Mouse (Mus musculus) heart, embryonic 13.5 days (tissue): ENCODE data around the gene Vamp2. TPM values are rescaled to one million over a fixed set of nuclear protein-coding genes. Genes with fewer than 3 reads are reported as not detected.
A peak's percentile ranks its signal among the peaks of the same experiment; 100 is the strongest.

Experiments
- ATAC-seq: fragments of 200-750 bp; cut with Nextera tagmentation; 2 replicates; pipeline ENCODE4 v1.8.0; 2017; ENCODE audit warnings: moderate TSS enrichment; ENCODE audit not compliant: insufficient number of reproducible peaks, low FRiP score, low TSS enrichment; ENCODE audit errors: extremely low read depth
- H3K27ac ChIP-seq: fragments of 300-500 bp; sonication (generic); replicated peaks from 2 replicates; pipeline ENCODE4 v1.5.1; 2015; ENCODE audit warnings: moderate library complexity, mild to moderate bottlenecking, inconsistent platforms
- H3K27me3 ChIP-seq: fragments of 300-500 bp; sonication (generic); replicated peaks from 2 replicates; pipeline ENCODE4 v1.6.1; 2015; ENCODE audit warnings: mild to moderate bottlenecking, inconsistent platforms
- H3K36me3 ChIP-seq: fragments of 300-500 bp; sonication (generic); 2 replicates; pipeline ENCODE4 v1.6.1; 2015; ENCODE audit warnings: mild to moderate bottlenecking, inconsistent platforms
- H3K4me1 ChIP-seq: fragments of 300-500 bp; sonication (generic); 2 replicates; pipeline ENCODE4 v1.6.1; 2015; ENCODE audit warnings: inconsistent platforms
- H3K4me2 ChIP-seq: fragments of 300-500 bp; sonication (generic); 2 replicates; pipeline ENCODE4 v1.6.1; 2015; ENCODE audit warnings: inconsistent platforms, mild to moderate bottlenecking, moderate library complexity
- H3K4me3 ChIP-seq: fragments of 300-500 bp; sonication (generic); 2 replicates; pipeline ENCODE4 v1.5.1; 2015; ENCODE audit warnings: moderate library complexity, mild to moderate bottlenecking, inconsistent platforms
- H3K9ac ChIP-seq: fragments of 300-500 bp; sonication (generic); 2 replicates; pipeline ENCODE4 v1.6.1; 2015; ENCODE audit warnings: inconsistent platforms, mild to moderate bottlenecking, moderate library complexity
- H3K9me3 ChIP-seq: fragments of 300-500 bp; sonication (generic); 2 replicates; pipeline ENCODE4 v1.6.1; 2016; ENCODE audit warnings: inconsistent platforms
- WGBS: fragments of 180-500 bp; shearing (Covaris S2); methylation state at CpG from one replicate; pipeline ENCODE4 v1.1.7; 2015; ENCODE audit warnings: mixed read lengths; 5-methylcytosine and 5-hydroxymethylcytosine counted together
- polyA plus RNA-seq: library from polyadenylated mRNA; unstranded; fragments of >200 nt; fragmentation: Nextera tagmentation; extraction: Ambion mirVana; gene quantifications from 2 replicates; pipeline ENCODE4 v1.2.1, GENCODE M21; 2015

The Vamp2 gene
- polyA plus RNA-seq, 1 experiment from 2014 or later: 82.1 TPM

DNA sequence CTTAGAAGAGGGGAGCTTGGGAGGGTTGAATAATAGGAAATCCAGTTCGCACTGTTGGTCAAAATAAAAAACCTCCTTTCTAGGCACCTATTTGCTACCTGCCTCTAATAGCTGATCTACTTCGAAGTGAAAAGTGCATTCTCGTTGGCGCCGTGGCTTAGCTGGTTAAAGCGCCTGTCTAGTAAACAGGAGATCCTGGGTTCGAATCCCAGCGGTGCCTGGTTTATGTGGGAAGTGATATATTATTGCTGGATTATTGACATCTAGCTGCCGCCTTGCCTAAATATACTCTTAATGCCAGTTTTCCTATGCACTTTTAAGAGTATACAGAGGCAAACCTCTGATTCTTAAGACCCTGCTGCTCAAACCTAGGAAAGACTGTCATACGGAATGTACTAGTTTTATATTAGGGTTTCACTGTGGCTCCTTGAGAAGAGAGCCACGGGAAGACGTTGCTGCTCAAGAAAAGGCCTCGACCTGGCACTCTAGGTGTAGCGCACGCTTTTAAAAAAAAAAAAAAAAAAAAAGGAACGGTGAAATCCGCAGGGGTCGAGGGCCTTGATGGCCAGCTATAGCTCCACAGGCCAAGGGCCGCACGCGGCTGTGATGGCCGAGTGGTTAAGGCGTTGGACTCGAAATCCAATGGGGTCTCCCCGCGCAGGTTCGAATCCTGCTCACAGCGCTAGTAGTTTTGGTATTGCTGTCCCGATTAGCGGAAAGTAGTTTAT lies 22.2 kb downstream of the Vamp2 start:
- Histone ChIP-seq H3K9ac (peak overlapping the region; percentile 79), H3K36me3 (peaks cover 44% of the 10 kb centered on the region), H3K4me2 (peak overlapping the region; percentile 73), H3K27ac (peak overlapping the region; percentile 74), H3K27me3 (no peaks in the 10 kb centered on the region; the same call in 1 of the 2 replicates), H3K9me3 (no peaks in the 10 kb centered on the region), H3K4me3 (peak overlapping the region; percentile 65), H3K4me1 (peaks cover 22% of the 10 kb centered on the region)
- under 1% methylated on average over 30 of the region's 30 CpGs for WGBS
- ATAC-seq: peak; percentile 17; the same call in 1 of the 2 replicates

GRCm38 (mm10) chr11:69111051-69111810 lies 22.9 kb downstream of the Vamp2 start:
- WGBS: 4% methylated on average over 21 of the region's 21 CpGs
- peak overlapping the region; percentile 65 for H3K4me3 ChIP-seq

DNA sequence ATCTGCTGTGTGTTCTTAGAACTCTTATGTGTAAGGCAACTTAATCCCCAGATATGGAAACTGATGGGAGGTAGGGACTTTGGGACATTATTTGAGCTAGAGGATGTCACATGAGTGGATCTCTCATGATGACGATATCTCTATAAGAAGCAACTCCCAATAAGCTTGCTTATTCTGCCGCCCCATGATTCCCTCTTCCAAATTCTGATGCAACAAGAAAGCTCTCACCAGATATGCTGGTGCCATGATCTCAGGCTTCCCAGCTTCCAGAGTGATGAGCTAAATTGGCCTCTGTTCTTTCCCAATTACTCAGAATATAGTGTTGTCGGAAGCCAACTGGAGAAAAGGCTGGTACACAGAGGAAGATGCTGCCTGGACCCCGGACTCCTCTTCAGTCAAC lies 23.6 kb downstream of the Vamp2 start:
- H3K4me1 ChIP-seq: peaks cover 24% of the 10 kb centered on the region
- WGBS: 36% methylated on average over 4 of the region's 4 CpGs
- H3K4me3 ChIP-seq: peak overlapping the region; percentile 65
- H3K36me3 ChIP-seq: peaks cover 30% of the 10 kb centered on the region
- H3K9ac ChIP-seq: peak overlapping the region; percentile 79
- ATAC-seq: no peak
- peak overlapping the region; percentile 74 for H3K27ac ChIP-seq
- H3K4me2 ChIP-seq: peak overlapping the region; percentile 73
- H3K27me3 ChIP-seq: no peaks in the 10 kb centered on the region; the same call in 1 of the 2 replicates
- H3K9me3 ChIP-seq: no peaks in the 10 kb centered on the region

More at GRCm38 (mm10) chr11:69111051-69111810, 22.9 kb downstream of the Vamp2 start:
- H3K27me3 ChIP-seq: no peaks in the 10 kb centered on the region; the same call in 1 of the 2 replicates
- H3K27ac ChIP-seq: peak overlapping the region; percentile 74
- H3K4me1 ChIP-seq: peaks cover 22% of the 10 kb centered on the region
- H3K9me3 ChIP-seq: no peaks in the 10 kb centered on the region
- peaks cover 36% of the 10 kb centered on the region for H3K36me3 ChIP-seq
- no peak for ATAC-seq
- H3K9ac ChIP-seq: peak overlapping the region; percentile 79
- peak overlapping the region; percentile 73 for H3K4me2 ChIP-seq

- Histone ChIP-seq H3K27me3 (no peaks in the 10 kb centered on the region; the same call in 1 of the 2 replicates), H3K9me3 (no peaks in the 10 kb centered on the region), H3K9ac (no peak overlapping the region), H3K27ac (no peak overlapping the region), H3K4me2 (no peak overlapping the region), H3K4me3 (no peak overlapping the region), H3K4me1 (peaks cover 33% of the 10 kb centered on the region), H3K36me3 (peaks cover 8% of the 10 kb centered on the region)
- WGBS: 49% methylated on average over 3 of the region's 3 CpGs
- no peak for ATAC-seq
These were observed 25.7 kb downstream of the Vamp2 start for GRCm38 (mm10) chr11:69114018-69114417.

DNA sequence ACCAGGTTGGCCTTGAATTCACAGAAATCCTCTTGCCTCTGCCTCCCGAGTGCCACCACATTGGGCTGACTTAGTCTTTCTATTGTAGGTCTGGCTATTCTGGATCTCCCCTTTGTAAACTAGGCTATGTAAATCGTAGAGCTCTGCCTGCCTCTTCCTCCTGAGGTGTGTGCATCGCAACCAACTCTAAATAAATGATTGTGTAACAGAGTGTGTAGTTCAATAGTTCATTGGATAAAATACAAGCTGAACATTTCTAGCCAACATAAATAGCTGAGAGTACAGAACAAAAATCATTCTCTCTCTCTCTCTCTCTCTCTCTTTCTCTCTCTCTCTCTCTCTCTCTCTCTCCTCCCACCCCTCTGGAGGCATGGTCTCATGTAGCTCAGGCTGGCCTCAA lies 26.3 kb downstream of the Vamp2 start:
- H3K27me3 ChIP-seq: no peaks in the 10 kb centered on the region; the same call in 1 of the 2 replicates
- H3K4me3 ChIP-seq: no peak overlapping the region
- ATAC-seq: no peak
- H3K4me1 ChIP-seq: peaks cover 36% of the 10 kb centered on the region
- WGBS: 72% methylated on average over 3 of the region's 3 CpGs
- H3K9me3 ChIP-seq: no peaks in the 10 kb centered on the region
- no peak overlapping the region for H3K9ac ChIP-seq
- no peak overlapping the region for H3K4me2 ChIP-seq
- H3K36me3 ChIP-seq: peaks cover 2% of the 10 kb centered on the region
- H3K27ac ChIP-seq: no peak overlapping the region

GRCm38 (mm10) chr11:69116843-69117242 lies 28.6 kb downstream of the Vamp2 start:
- H3K4me3 ChIP-seq: peak overlapping the region; percentile 89
- no peaks in the 10 kb centered on the region for H3K36me3 ChIP-seq
- no peak overlapping the region for H3K9ac ChIP-seq
- peak overlapping the region; percentile 98 for H3K4me2 ChIP-seq
- H3K27ac ChIP-seq: no peak overlapping the region
- no peaks in the 10 kb centered on the region; the same call in 1 of the 2 replicates for H3K27me3 ChIP-seq
- H3K9me3 ChIP-seq: no peaks in the 10 kb centered on the region
- peaks cover 45% of the 10 kb centered on the region for H3K4me1 ChIP-seq
- 45% methylated on average over 5 of the region's 5 CpGs for WGBS
- ATAC-seq: no peak

DNA sequence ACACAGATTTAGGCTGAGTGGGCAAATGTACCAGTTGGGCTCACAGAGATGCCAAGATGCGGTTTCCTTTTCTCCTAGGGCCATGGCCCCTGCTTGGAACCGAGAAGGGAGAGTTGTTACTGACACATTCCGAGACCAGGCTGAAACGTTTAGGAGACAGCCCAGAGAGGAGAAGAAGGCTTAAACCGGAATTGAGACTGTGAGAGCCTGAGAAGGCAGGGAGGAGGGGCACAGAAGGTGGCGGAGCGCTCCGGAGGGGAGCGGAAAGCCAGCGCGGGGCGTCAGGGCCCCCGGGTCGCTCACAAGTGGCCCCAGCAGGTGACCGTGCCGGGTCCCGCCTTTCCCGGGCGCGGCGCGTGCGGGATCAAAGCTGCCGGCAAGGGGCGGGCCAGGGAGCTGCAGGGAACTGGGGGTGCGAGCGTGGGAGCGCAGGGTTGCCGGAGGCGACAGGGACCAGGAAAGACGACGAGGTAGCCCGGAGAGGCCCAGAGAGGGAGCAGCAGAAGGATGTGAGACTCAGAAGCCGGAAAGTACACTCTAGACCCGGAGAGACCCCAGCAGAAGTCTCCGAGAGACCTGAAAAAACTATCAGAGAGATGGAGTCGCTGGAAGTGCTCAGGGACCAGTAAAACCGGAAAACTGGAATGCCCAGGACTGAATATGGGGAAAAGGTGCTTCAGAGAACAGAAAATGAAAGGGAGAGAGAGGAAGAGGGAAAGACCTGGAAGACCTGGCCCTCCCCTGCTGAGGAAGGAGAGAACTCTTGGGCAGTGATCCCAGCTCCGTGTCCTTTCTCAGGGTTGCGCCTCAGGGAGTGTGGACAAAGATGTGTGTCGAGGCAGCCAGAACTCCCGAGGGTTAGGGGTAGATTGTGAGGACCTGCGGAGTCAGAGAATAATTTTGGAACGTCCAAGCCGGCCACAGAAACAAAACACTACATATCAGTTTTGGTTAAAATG lies 29.7 kb downstream of the Vamp2 start:
- under 1% methylated on average over 45 of the region's 45 CpGs for WGBS
- Histone ChIP-seq H3K9me3 (no peaks in the 10 kb centered on the region), H3K36me3 (no peaks in the 10 kb centered on the region), H3K27me3 (no peaks in the 10 kb centered on the region; the same call in 1 of the 2 replicates), H3K27ac (peak overlapping the region; percentile 92), H3K4me3 (peak overlapping the region; percentile 89), H3K9ac (peak overlapping the region; percentile 88), H3K4me2 (peak overlapping the region; percentile 98), H3K4me1 (peaks cover 41% of the 10 kb centered on the region)
- peak; percentile 53; the same call in 1 of the 2 replicates for ATAC-seq

GRCm38 (mm10) chr11:69118765-69119164 lies 30.5 kb downstream of the Vamp2 start:
- peak overlapping the region; percentile 88 for H3K9ac ChIP-seq
- H3K27me3 ChIP-seq: no peaks in the 10 kb centered on the region; the same call in 1 of the 2 replicates
- H3K27ac ChIP-seq: peak overlapping the region; percentile 92; the same call in 1 of the 2 replicates
- no peaks in the 10 kb centered on the region for H3K9me3 ChIP-seq
- peak overlapping the region; percentile 89 for H3K4me3 ChIP-seq
- under 1% methylated on average over 15 of the region's 15 CpGs for WGBS
- H3K4me2 ChIP-seq: peak overlapping the region; percentile 98
- H3K36me3 ChIP-seq: no peaks in the 10 kb centered on the region
- ATAC-seq: no peak
- peaks cover 43% of the 10 kb centered on the region for H3K4me1 ChIP-seq

DNA sequence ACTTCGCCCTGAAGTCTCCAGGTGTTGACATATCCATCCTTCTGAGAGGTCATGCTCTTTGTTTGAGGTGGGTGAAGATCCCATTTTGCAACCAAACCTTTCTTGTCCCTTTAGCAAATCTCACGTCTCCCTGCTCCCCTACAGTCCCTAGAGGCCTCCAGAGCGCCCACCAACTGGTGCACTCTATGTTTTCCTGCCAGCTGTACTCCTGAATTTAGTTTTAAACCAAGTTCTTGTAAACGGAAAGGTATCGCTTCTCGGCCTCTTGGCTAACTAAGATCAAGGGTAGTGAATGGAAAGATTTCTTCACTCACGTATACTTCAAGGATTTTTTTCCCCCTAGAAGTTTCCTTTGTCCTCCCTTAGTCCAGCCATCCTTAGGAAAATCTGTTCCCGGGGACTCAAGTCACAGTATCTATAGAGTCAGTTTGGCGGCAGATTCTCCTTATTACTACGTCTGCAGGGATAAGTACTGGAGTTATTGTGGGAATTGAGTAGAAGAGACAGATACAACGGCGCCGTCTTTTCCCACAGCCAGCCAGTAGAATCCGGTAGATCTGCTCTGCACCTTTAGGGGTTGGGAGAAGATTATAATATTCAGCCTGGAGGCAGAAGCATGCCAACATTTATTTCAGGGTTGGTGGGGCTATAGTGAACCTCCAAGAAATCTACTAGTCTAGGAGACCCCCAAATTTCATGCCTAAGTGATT lies 31.3 kb downstream of the Vamp2 start:
- peak overlapping the region; percentile 87; the same call in 1 of the 2 replicates for H3K9ac ChIP-seq
- ATAC-seq: no peak
- H3K4me2 ChIP-seq: peak overlapping the region; percentile 98

More for the DNA sequence above, 31.3 kb downstream of the Vamp2 start:
- Histone ChIP-seq H3K4me1 (peaks cover 43% of the 10 kb centered on the region), H3K27ac (no peak overlapping the region), H3K36me3 (no peaks in the 10 kb centered on the region), H3K9me3 (no peaks in the 10 kb centered on the region), H3K4me3 (peak overlapping the region; percentile 89), H3K27me3 (no peaks in the 10 kb centered on the region; the same call in 1 of the 2 replicates)
- 40% methylated on average over 14 of the region's 14 CpGs for WGBS
